Mouse (Mus musculus): ENCODE results near the gene Cdkn2a.

DNA sequence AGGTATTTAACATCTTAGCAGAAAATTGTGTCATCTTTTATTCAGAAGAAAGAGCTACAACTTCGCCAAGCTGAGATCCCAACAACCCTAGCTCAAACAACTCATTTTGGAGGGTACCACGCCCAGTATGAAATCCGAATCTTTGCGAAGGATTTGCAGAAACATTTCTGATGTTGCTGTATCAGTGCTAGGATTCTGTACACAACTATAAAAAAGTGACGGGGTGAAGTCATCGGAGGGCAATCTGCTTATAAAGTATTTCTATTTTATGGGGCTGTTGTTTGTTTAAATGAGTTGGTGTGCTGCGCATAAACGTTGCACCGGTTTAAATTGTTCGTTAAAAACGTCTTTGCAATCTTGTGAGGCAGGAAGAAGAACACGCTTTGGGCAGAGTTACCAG lies 11.8 kb downstream of the Cdkn2a start:
- no peak for TF ChIP-seq CTCF (IDR thresholded peaks at IDR 0.05; ENCODE audit: control insufficient read depth, insufficient read depth, insufficient read length)
- TF ChIP-seq MAX (IDR thresholded peaks at IDR 0.05), result no peak
- no peak for TF ChIP-seq USF1 (IDR thresholded peaks at IDR 0.05; ENCODE audit: low read depth)
- TF ChIP-seq FOSL1 (IDR thresholded peaks at IDR 0.05; ENCODE audit: insufficient read depth, low read length, poor library complexity, severe bottlenecking), result no peak
